Mouse (Mus musculus): ENCODE data around the gene Naxd. TPM values are rescaled to one million over a fixed set of nuclear protein-coding genes. Genes with fewer than 3 reads are reported as not detected.

Naxd gene
- polyA plus RNA-seq (2015; fragmentation: Nextera tagmentation; extraction: Ambion mirVana): 151 and 158 TPM in 2 replicates

DNA sequence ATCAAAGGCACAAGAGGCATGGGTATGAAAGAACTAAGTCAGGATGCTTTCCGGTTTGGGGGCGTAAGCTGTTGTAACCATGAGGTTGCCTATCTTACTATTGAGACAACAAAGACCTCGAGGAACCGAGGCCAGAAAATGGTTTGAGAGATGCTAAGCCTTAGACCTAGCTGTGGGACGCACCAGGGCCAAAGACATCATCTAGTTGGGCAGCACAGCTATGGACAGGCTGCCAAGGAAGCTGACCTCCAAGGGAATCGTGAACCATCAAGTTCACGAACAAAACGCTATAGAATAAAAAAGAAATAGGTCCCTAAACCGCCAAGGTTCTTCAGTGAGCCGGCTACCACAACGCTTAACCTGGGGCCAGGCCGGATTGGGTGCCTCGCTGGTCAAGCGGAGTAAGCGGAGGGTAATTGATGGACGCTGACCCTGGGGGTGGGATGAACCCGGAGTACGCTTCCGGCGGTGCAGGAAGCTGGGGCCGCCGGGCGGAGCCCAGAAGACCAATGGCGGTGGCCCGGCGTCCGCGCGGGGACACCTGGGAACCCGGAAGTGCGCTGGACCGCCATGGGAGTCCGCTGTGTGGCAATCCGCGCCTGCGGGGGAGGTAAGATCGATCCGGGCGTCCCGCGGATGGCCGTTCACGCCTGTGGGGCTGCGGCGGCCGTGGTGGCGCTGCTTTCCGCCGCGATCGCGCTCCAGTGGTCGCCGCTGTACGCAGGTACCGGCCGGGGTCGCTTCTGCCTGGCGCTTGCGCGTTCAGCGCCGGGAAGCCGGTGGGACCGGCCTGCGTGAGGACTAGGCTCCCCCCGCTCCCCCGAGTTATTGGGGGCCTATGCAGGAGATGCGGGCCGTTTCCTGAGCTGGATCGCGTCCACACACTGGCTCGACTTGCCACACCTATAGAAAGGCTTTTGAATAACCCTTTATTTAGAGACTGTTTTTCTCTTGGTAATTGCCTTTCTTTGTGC, at the start of gene Naxd:
Gene Naxd (plus strand): TSS at position 490 of the 974 bp plus-strand sequence.
- WGBS: 3% methylated on average over 72 of the region's 73 CpGs
- peak; percentile 99 for ATAC-seq
- Histone ChIP-seq H3K4me2 (replicated peaks) (peak within 1 kb of the TSS; percentile 75), H3K4me1 (replicated peaks) (peaks cover 21% of the 10 kb centered on the region), H3K27ac (peak within 1 kb of the TSS; percentile 87), H3K27me3 (peaks cover 17% of the 10 kb centered on the region), H3K9ac (replicated peaks) (peak within 1 kb of the TSS; percentile 80), H3K9me3 (no peaks in the 10 kb centered on the region), H3K4me3 (replicated peaks) (peak within 1 kb of the TSS; percentile 85), H3K36me3 (peaks cover 4% of the 10 kb centered on the region; the same call in 1 of the 2 replicates)

DNA sequence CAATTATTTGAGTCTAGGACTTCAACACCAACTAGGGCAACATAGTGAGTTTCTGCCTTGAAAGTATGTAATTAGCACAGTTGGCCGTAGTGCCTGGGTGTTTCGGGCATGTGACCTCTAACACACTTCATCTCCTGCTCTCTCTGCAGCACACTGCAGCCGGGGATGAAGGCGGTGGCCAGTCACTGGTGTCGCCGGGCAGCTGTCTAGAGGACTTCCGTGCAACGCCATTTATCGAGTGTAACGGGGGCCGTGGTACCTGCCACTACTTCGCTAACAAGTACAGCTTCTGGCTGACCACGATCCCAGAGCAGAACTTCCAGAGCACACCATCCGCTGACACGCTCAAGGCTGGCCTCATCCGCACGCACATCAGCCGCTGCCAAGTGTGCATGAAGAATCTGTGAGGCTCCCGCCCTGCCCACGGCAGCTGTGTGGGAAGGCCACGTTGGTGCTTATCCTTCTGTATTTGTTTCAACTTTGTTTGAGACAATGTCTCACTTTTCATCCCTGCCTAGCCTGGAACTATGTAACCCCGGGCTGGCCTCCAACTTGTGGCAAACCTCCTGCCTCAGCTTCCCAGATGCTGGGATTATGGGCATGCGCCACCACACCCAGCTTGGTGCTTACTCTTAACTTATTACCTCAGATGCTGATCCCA, 49.3 kb upstream of the Naxd start:
- no peak overlapping the region for H3K9ac ChIP-seq (replicated peaks)
- no peaks in the 10 kb centered on the region for H3K36me3 ChIP-seq
- WGBS: 93% methylated on average over 23 of the region's 23 CpGs

DNA sequence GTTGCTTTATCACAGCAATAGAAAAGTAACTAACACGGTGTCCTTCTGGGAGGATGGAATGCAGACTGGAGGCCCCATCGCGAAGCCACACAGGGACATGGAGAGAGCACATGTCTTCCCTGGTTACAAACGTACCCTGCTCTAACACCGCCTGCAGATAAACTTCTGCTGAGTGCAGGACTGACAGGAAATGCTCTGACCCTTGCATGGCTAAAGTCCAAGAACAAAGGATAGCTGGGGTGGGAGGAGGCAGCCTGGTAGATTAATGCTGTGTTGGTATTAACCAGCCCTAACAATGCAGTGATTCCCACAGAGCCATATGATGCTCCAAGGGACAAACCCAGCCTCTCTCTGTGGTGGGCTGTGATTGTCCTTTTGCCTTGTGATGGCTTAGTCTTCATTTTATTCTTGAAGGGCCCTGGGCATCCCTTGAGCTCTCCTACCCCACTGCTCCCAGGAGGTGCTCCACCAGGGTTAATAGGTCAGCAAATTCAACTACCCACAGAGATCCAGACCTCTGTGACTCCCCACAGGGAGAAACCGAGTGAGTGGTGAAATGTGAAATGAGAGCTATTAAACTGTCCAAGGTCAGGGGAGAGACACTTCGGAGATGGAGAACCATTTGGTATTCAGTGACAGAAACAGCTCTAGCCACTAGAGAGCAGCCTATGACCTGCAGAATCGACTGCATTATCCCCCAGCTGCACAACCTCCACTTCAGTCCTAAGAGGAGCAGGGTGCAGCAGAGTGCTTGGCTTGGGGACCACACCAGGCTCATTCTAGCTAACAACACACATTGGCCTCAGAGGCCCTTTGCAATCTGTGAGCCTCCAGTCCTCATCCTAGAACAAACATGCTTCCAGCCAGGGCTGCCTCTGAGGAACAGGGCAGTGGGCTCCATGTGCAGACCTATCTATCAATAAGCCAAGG, 46.9 kb upstream of the Naxd start:
- H3K9ac ChIP-seq (replicated peaks): no peak overlapping the region
- ATAC-seq: peak; percentile 46; the same call in 1 of the 2 replicates
- H3K4me3 ChIP-seq (replicated peaks): no peak overlapping the region
- H3K36me3 ChIP-seq: no peaks in the 10 kb centered on the region
- 26% methylated on average over 8 of the region's 8 CpGs for WGBS
- no peak overlapping the region for H3K27ac ChIP-seq
- no peak overlapping the region for H3K4me2 ChIP-seq (replicated peaks)
- no peaks in the 10 kb centered on the region for H3K27me3 ChIP-seq
- H3K4me1 ChIP-seq (replicated peaks): peaks cover 24% of the 10 kb centered on the region
- H3K9me3 ChIP-seq: no peaks in the 10 kb centered on the region

More for the DNA sequence above, 49.3 kb upstream of the Naxd start:
- Histone ChIP-seq H3K27ac (no peak overlapping the region), H3K9me3 (no peaks in the 10 kb centered on the region), H3K4me3 (replicated peaks) (no peak overlapping the region), H3K4me1 (replicated peaks) (peaks cover 12% of the 10 kb centered on the region), H3K27me3 (no peaks in the 10 kb centered on the region), H3K4me2 (replicated peaks) (no peak overlapping the region)
- no peak for ATAC-seq

DNA sequence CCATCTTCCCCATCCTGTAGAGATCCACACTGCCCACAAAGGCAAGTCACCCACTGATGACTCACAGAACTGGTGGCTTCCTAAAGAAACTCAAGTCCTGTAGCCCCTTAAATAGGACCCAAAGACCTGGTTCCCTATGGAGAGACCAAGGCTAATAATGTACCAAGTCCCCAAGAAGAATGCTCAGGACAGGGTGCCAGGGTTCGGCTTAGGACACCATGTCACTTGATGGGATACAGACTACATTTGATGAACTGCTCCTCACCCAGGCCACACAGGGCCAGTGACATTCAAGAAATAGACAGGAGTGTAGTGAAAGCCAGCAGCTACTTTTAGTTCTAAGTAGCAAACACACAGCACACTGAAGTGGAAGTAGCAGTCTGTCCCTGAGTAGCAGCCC, 45.2 kb upstream of the Naxd start:
- Histone ChIP-seq H3K4me3 (replicated peaks) (no peak overlapping the region), H3K36me3 (no peaks in the 10 kb centered on the region), H3K9ac (replicated peaks) (no peak overlapping the region), H3K9me3 (no peaks in the 10 kb centered on the region), H3K27me3 (no peaks in the 10 kb centered on the region), H3K4me2 (replicated peaks) (no peak overlapping the region), H3K4me1 (replicated peaks) (peaks cover 24% of the 10 kb centered on the region), H3K27ac (no peak overlapping the region)
- ATAC-seq: no peak
- 97% methylated on average over 1 of the region's 1 CpGs for WGBS

DNA sequence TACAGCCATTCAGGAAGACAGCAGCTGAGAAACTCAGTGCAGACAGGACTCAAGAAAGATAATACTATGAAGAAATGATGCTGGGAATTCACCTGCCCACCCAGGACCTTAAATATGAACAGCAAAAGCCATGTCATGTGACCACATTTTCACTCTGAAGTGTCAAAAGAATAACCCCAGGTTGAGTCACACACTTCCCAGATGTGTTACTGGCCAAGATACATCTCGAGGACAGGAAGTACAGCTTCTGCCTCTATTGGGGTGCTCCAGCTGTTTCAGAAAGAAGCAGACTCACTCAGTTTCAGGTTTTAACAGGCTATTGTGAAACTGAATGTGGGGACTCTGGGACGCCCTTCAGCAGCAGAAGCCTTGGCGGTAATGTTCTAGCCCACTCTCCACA, 44.7 kb upstream of the Naxd start:
- peaks cover 24% of the 10 kb centered on the region for H3K4me1 ChIP-seq (replicated peaks)
- no peaks in the 10 kb centered on the region for H3K9me3 ChIP-seq
- no peaks in the 10 kb centered on the region for H3K27me3 ChIP-seq
- ATAC-seq: no peak
- no peak overlapping the region for H3K9ac ChIP-seq (replicated peaks)
- no peak overlapping the region for H3K4me2 ChIP-seq (replicated peaks)
- H3K27ac ChIP-seq: no peak overlapping the region
- 51% methylated on average over 3 of the region's 3 CpGs for WGBS
- H3K4me3 ChIP-seq (replicated peaks): no peak overlapping the region
- no peaks in the 10 kb centered on the region for H3K36me3 ChIP-seq

DNA sequence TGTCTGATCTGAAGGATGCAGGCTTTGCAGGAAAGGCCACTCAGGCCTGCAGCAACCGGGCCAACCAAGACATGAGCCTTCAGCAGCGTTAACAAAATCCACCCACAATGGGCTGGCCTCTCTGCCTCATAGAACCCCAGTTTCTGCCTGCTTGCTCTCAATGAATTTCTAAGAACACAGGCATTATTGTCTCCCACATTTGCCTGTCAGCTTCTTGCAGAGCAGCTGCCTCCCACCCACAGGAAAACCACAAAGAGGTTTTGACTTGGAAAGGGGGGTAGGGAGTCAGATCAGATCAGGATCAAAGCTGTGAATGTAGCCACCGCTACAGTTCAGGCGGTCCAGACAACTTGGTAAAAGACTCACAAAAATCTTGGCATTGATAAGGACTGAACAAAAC, 44.3 kb upstream of the Naxd start:
- 7% methylated on average over 4 of the region's 4 CpGs for WGBS
- Histone ChIP-seq H3K27ac (no peak overlapping the region), H3K4me2 (replicated peaks) (no peak overlapping the region), H3K27me3 (no peaks in the 10 kb centered on the region), H3K4me1 (replicated peaks) (peaks cover 24% of the 10 kb centered on the region), H3K9me3 (no peaks in the 10 kb centered on the region), H3K9ac (replicated peaks) (no peak overlapping the region), H3K4me3 (replicated peaks) (no peak overlapping the region), H3K36me3 (no peaks in the 10 kb centered on the region)
- ATAC-seq: peak; percentile 40; the same call in 1 of the 2 replicates

DNA sequence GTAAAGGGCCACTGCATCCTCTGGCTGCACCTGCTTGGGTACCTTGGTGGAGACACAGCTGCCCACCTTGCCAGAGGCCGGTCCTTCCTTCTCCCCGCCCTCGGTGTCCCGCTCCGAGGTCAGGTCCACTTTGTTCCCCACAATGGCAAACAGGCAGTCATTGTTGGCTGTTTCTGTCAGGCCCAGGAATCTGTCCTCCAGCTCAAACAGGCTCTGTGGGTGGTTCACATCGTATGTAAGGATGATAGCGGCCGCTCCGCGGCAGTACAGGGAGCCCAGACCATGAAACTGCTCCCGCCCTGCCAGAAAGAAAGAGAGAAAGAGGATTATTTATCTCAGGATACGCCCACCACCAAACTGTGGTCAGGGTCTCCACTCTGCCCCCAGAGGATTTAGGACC, 43.1 kb upstream of the Naxd start:
- H3K9ac ChIP-seq (replicated peaks): no peak overlapping the region
- no peaks in the 10 kb centered on the region for H3K9me3 ChIP-seq
- ATAC-seq: no peak
- no peaks in the 10 kb centered on the region for H3K27me3 ChIP-seq
- H3K4me3 ChIP-seq (replicated peaks): no peak overlapping the region
- no peak overlapping the region for H3K27ac ChIP-seq
- WGBS: 23% methylated on average over 12 of the region's 12 CpGs
- H3K4me1 ChIP-seq (replicated peaks): peaks cover 24% of the 10 kb centered on the region
- H3K4me2 ChIP-seq (replicated peaks): no peak overlapping the region
- no peaks in the 10 kb centered on the region for H3K36me3 ChIP-seq

DNA sequence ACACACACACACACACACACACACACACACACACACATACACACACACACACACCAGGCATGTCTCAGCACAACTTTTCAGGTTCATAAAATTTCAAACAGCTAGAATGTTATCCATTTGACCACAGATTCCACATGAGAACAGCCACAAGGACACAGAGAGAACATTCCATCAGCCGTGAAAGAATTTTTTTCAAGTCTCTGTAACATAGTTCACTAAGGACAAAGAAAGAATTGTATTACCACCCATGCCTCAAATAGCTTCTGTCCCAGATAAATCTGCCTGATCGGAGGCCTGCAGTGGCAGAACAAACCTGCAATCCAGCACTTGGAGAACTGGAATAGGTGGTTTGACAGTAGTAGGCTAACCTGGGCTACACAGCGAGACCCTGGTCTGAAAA, 40.0 kb upstream of the Naxd start:
- Histone ChIP-seq H3K4me3 (replicated peaks) (no peak overlapping the region), H3K27me3 (no peaks in the 10 kb centered on the region), H3K9me3 (no peaks in the 10 kb centered on the region), H3K27ac (no peak overlapping the region), H3K9ac (replicated peaks) (no peak overlapping the region), H3K4me2 (replicated peaks) (no peak overlapping the region), H3K36me3 (no peaks in the 10 kb centered on the region), H3K4me1 (replicated peaks) (peaks cover 18% of the 10 kb centered on the region)
- no peak for ATAC-seq
- WGBS: 77% methylated on average over 3 of the region's 3 CpGs

DNA sequence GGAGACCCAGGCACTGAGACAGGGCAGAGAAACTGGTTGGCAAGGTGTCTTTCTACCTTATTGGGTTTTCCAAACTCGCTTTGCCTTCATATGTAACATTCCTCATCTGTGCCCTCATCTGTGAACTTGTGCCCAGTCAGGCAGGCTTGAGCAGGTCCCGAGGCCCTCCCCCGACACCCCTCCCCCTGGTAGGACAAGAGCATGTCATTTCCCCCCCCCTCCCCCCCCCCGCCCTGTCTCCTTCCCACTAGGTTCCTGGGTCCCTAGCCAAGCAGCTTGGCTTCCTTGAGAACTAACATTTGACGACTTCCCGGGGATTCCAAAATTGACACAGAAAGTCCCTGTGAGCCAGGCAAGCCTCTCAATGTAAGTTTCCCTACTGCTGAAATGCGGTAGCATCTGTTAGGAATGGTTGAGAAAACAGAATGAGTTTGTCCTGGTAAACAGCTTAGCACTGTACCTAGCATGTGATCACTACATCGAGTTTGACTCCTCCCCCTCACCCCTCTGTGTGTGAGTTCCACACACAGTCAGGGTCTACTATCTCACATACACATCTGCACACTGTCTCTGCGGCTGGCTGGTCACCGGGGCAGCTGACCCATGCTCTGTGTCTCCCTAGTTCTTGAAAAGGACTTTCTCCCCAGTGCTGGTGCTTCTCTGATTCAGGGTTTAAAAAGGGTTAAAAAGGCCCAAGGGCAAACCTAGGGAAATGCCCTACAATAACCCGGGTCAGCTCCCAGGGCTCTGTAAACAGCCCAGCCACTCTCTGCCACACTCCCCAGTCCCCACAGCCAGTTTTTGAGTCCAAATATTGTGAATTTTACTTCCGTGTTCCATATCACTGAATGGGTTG, 39.1 kb upstream of the Naxd start:
- H3K9me3 ChIP-seq: no peaks in the 10 kb centered on the region
- no peaks in the 10 kb centered on the region for H3K27me3 ChIP-seq
- no peaks in the 10 kb centered on the region for H3K36me3 ChIP-seq
- ATAC-seq: no peak
- 66% methylated on average over 11 of the region's 12 CpGs for WGBS
- no peak overlapping the region for H3K4me2 ChIP-seq (replicated peaks)
- peaks cover 11% of the 10 kb centered on the region for H3K4me1 ChIP-seq (replicated peaks)
- H3K27ac ChIP-seq: no peak overlapping the region
- H3K4me3 ChIP-seq (replicated peaks): no peak overlapping the region
- H3K9ac ChIP-seq (replicated peaks): no peak overlapping the region

DNA sequence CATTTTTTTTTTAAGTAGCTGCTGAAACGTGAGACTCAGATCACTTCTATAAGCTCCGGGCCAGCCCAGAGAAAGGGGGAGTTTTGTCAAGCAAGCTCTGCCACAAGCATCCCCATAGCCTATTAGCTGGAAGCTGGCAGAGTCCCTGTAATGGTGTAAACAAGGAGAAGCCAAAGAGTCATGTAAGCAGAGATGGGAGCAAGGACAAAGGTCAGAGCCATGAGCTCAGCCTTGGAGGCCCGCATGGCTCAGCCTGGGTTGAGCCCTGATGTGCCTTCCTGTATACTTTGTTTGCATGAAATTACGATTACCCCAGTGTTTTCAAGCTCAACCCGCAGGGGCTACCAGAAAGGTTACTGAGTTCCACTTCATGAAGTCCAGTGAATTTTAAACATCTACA, 38.3 kb upstream of the Naxd start:
- no peak for ATAC-seq
- Histone ChIP-seq H3K27me3 (no peaks in the 10 kb centered on the region), H3K36me3 (no peaks in the 10 kb centered on the region), H3K9me3 (no peaks in the 10 kb centered on the region), H3K27ac (no peak overlapping the region), H3K9ac (replicated peaks) (no peak overlapping the region), H3K4me3 (replicated peaks) (no peak overlapping the region), H3K4me2 (replicated peaks) (no peak overlapping the region), H3K4me1 (replicated peaks) (peaks cover 3% of the 10 kb centered on the region)
- 58% methylated on average over 5 of the region's 5 CpGs for WGBS

DNA sequence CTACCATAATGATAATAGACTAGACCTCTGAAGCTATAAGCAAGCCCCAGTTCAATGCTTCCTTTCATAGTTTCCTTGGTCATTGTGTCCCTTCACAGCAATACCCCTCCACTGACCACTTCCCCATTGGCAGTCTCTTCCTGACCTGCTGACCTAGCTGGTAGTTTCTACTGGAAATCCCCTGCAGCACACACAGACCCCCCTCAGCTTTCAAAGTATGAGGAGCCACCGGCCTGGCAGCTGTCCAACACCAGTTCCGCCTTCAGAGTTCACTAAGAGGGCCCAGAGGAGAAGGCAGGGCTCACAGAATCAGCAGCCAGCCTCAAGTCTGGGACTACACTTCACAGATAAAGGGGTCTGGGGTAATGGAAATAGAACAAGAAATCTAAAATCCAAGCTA, 36.4 kb upstream of the Naxd start:
- Histone ChIP-seq H3K4me2 (replicated peaks) (no peak overlapping the region), H3K27me3 (no peaks in the 10 kb centered on the region), H3K4me3 (replicated peaks) (no peak overlapping the region), H3K27ac (no peak overlapping the region), H3K36me3 (no peaks in the 10 kb centered on the region), H3K4me1 (replicated peaks) (peaks cover 3% of the 10 kb centered on the region), H3K9me3 (no peaks in the 10 kb centered on the region), H3K9ac (replicated peaks) (no peak overlapping the region)
- WGBS: 36% methylated on average over 2 of the region's 2 CpGs
- ATAC-seq: no peak

Measured in midbrain, embryonic 13.5 days (tissue).